Mouse (Mus musculus) frontal cortex, adult (tissue): ENCODE measurements at regions not wholly inside any gene's neighbourhood (a gene's known extent, or its start where the extent isn't known, plus 50 kb on each side); places are given as distances from the start of the nearest gene placed in this dataset.

ENCODE experiments used
- ATAC-seq: cut with Nextera tagmentation; 2 replicates; pipeline ENCODE4 v1.9.2; 2017; ENCODE audit warnings: mild to moderate bottlenecking, moderate library complexity, mixed read lengths; ENCODE audit not compliant: low TSS enrichment

DNA sequence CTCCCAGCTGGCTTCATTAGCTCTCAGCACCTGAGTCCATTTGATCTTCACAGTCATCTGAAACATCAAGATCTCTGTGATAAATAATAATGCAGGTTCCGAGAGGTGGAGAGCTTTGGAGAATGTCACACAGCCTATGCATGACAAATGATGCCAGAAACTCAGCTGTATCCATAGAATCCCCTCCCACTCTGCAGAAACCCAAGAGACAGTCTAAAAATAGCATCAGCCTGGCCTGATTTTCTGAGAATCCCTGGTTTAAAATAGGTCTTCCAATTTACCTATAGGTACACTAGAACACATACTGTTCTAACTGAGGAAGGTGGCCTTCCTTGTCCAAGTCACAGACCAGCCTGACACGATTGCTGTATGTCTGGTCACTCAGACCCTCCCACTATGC is 184.0 kb upstream of the B3gat1 start:
- peak; percentile 58 for ATAC-seq

DNA sequence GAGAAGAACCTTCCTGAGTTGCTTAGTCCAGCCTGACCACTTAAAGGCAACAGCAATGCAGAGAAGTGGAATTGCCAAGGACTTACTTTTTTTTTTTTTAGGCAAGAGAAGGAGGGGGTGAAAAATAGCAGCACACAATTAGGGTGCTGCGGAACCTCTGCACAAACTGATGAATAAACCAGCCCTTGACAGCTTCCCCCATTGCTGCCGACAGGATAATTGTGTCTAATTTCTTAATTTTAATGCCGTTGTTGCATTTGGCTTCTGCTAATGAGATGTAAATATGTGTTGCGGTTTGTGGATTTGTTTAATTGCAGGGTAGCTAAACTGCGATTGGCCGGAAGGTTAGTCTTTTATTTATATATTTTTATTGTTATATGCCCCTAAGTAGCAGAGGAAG is 157.5 kb upstream of the B3gat1 start:
- no peak for ATAC-seq

DNA sequence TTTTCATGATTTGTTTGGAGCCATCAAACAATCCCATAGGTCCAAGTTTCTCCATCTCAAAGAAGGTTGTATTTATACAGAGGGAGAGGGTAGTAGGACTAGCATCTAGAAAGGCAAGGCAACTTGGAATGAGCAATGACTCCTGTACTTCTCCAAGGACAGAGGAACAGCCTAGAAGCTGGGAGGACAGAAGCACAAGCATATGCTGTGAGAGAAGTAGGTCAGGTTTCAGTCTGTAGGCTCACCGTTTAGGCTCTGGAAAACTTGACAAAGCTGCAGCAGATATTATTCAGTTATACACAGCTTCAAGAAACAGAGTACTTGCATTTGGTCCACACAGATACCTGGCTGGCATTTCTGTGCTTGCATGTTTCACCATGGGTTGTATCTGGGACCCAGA is 131.5 kb upstream of the B3gat1 start:
- ATAC-seq, result peak; percentile 76

DNA sequence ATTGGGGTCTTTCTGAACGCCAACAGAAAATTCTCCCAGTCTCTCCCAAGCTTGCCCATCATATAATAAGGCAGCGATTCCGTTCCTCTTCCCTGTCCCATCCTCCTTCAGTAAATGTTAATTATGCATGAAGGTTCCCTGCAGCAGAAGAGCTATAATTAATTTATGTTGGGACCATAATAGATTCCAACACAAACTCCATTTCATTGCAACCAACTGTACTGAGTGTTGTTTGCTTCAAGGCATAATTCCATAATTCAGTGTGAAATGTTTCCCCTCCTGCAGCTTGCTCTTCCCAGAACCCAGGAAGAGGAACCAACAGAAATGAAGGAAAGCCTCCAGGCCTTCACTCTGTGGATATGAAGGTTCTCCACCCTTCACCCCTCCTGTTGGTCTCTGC is 129.0 kb upstream of the B3gat1 start:
- peak; percentile 85 for ATAC-seq

DNA sequence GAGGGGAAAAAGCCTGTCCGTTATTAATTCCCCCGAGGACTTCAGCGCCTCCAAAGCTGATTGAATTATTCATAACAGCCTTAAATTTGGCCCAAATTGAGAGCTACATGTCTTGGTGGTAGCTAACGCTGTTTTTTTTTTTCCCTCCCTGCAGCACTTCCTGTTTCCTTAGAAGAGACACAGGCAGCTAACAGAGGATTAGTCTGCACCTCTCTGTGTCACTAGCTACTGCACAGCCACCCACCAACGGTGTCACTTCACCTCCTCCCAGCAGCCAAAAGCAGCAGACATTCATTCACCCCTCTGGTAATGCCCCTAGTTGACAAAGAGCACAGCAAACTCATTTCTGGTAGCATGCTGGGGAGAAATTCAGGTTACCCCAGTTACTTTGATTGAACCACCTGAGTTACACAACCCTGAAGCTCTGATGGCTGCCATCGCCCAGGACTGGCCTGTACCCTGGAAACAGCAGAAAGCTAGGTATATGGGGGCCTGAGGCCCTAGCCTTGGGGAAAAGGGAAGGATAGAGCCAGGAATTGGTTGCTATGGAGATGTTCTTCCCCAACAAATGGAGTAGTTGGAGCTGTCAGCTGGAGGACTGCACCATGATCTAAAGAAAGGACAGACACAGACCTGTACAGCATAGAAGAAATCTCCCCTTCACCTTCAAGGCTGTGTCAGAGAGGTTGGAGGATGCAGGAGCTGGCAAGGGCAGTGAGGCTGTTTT is 121.7 kb upstream of the B3gat1 start:
- peak; percentile 85 for ATAC-seq

DNA sequence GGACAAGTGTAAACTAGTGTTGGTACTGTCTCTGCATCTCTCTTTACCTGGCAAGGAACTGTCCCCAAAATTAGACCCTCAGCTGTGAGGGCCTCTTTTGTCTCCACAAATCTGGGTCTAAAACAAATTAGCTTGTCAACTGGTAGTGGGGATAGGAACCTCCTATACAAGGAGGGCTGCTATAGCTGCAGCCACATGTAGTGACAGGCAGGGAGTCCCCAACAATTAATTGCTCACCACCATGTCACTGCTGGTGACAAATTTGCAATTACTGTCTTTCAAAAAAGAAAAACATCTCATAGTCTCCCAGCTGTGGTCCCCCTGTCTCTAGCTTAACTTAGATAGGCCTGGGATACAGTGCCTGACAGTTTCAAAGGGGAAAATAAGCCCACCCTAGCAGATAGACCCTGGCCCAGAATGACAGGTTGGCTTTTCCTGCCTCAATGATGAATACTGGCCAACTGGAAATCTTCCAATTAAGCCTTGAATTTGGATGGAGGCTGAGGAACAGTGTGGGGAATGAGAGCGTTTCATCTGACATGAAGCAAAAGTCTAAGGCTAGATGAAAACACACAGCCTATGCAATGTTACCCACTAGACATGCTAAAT is 110.6 kb upstream of the B3gat1 start:
- ATAC-seq, result no peak

DNA sequence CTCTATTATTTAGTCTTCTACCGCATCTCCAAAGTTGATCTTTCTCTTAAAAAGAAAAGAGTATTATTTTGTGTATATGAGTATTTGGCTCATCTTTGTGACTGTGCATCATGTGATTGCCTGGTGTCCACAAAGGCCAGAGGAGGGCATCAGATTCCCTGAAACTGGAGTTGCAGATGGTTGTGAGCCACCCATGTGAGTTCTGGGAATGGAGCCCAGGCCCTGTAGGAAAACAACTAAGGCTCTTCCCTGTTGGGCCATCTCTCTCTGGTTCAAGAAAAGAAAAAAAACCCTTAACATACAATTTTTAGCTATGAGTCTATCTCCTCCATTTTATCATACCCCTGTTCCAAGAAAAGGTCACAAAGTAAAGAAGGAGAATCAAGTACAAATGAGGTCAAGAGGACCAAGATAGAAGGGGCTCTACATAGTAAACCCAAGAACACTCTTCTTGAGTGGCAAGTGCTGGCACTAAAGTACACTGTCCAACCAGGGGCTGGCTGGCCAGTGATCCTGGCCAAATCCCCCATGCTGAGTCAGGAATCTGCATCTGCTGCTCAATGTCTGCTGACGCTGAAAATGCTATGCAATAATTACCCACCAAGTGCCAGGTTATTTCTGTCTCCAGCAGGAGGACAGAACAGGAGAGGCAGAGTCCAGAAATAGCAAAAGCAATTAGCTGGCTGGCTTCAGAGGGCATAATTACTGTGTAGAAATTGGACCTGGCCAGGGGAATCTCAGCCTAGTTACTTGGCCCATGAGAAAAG is 108.2 kb upstream of the B3gat1 start:
- peak; percentile 69 for ATAC-seq

DNA sequence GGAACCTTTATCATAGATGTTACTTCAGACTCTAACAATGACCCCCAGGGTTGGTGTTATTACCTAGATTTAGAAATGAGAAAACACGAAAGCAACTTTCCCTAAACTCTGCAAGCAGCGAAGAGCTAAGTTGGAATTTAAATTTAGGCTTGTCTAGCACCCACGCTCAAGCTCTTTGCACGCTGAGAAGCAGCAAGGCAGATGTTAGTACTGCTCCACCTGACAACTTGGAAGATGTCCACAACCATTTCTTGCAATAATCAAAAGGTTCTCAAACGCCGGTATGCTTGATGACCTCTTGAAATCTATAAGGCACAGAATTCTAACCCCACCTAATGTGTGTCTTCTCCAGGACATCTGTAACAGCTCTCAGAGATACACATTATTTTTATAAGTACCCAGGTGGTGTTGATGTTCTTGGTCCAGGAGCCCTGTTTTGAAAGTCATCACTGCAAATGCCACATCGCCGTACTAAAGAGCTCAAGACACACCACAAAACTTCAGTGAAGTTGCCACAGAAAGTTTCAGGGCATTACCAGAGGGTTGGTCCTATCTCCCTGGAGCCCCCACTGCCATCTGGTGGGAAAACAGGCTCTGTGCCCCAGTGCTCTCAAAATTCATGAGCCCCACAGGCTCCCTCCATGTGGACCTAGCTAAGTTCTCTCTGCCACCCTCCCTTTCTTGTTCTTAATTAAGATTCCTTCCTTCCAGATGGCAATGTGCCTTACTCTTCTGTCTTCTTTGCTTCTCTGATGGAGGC is 100.5 kb upstream of the B3gat1 start:
- ATAC-seq, result peak; percentile 85

DNA sequence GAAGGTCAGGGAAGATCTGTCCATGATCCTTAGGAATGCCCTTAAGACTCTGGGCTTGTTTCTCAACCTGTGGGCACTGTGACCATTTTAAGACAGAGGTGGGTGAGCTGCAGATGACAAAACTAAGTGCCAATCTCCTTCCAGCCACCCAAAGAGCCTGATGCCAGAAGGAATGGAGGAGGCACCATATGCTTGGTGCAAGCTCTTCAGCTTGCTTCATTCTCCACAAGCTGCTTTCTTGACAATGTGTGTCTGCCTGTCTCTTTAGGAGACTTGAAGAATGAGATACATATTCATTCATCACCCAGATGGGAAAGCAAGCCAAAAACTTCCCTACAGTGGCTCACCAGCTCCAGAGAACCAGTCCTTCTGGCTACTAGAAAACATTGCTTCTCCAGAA is 98.3 kb upstream of the B3gat1 start:
- ATAC-seq, result peak; percentile 79

DNA sequence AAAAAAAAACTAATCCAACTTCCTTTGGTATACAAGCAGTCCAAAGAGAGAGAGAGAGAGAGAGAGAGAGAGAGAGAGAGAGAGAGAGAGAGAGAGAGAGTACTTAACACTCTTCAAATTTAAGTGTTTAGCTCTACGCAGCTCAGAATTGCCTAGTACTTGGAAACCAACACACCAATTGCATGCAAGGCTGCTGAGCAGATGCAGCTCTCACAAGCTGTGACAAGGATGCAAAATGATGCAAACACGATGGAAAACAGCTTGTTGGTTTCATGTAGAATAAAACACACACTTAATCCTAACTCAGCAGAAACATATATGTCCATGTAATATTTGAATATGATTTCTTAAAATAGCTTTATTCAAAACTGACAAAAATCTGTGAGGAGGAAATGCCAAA is 94.9 kb upstream of the B3gat1 start:
- no peak for ATAC-seq

DNA sequence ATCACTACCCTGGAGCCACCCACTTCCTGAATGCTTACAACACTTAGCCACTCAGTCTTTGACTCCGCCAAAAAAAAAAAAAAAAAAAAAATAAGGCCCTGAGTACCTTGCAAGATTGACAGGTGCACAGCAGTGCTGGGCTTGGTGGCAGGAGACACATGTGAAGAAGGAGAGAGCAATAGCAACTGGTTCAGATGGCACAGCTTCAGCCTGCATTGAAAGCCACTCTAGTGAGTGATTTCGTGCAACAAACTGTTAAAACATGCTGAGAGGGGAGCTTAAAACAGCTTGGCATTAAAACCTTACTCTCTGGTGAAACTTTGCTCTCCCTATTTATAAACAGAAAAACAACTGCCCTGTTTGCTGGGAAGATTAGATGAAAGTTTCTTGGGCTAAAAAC is 91.2 kb upstream of the B3gat1 start:
- peak; percentile 52; the same call in 1 of the 2 replicates for ATAC-seq

DNA sequence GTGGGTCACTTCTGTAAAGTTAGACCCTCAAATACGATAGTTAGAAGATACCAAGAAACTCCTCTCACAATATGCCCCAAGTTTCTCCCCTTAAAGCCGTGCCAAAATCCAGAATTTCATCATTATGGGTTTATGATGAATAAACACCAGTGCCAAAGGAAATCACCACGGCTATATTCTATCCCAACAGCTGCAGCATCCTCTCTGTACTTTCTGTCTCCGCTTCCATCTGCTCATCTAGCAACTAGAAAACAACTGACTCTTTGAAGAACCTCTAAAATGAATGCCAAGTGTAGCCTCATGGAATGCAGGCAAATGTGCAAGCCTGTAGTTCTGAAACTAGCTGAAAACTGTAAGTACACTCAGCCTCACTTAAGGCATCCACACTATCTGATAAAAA is 90.7 kb upstream of the B3gat1 start:
- ATAC-seq, result peak; percentile 70

DNA sequence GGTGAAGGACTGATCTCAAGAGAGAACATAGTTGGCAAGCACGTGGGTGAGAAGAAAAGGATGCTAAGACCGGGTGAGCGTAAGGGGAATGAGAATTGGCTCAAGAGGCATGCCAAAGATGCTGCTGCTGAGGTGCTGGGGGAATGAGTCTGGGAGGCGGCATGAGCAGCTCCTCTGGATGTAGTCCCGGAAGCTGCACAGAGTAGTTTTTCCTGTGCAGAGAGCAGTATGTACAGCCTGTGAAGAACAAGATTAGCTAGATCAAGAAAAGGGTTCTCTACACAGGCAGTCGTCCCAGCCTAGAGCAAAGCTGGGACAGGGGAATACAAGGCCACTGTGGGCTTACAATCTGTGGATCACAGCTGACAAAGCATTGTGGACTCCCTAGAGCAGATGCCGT is 84.0 kb upstream of the B3gat1 start:
- ATAC-seq, result peak; percentile 97

DNA sequence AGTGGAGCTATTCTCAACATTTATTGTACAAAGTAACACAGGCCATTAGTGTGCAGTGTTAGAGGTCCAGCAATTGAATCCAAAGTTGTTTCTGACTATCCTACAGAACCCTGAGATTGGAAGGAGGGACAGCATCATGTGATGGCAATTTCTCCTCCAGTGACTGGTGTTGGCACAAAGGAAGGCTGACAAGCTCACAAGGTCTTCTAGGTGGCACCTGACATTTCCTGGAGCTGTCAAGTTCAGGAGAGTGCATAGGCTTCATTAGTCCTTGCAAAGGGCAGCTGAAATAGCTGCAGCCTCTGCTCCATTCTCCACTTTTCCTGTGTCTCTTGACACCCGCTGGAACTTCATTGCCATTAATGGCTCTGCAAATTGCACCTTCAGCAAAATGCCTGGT is 80.6 kb upstream of the B3gat1 start:
- no peak for ATAC-seq

DNA sequence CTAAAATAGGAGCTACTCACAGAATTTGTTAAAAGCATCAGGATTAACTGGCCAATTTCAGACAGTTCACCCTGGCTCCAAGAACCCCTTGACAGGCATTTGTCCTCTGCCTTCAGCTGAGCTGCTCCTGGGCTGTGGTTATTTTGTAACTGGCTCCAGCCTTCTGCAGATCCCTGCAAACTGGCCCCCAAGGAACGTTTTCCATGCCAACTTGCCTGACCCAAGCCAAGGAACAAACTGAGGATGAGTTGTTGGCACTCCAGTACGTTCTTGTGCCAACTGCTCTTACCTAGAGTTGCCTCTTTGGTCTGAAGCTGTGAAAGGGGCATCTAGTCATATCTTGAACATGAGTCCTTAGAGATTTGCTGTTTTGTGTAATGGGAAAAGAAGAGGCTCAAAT is 74.2 kb upstream of the B3gat1 start:
- no peak for ATAC-seq

DNA sequence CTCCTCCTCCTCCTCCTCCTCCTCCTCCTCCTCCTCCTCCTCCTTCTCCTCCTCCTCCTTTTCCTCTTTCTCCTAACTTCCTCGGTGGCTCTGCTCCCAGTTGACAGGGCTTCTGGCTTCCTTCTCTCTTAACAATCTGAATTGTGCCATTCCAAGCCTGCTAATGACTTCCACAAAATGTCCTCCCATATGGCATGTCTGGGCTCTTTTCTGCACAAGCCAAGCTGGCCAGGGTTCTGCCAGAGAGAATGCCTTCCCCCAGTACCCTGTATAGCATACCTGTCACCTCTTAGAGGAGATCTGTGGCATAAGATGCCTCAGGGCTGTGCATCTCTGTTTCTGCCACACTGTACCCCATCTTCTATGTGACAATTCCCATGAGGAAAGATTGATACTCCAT is 70.0 kb upstream of the B3gat1 start:
- 0 out of 2 replicates have a peak, but pooled peaks have one; percentile 23 for ATAC-seq

DNA sequence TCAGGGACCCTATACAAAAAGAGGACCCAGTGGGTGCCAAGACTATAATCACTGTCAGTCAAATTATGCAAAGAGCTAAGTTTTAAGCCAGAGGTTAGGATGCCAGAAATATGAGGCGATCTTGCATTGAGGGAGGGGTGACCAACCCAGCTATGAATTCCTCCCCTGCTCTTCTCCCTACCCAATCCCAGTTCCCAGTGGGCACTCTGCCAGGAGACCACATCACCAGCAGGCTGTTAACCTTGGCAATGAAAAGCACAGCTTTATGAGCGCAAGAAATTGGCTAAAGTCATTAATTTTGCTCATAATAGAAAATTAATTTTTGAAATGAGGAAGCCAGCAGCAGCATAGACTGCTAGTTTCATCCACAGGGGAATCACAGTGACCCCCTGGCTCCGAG is 65.7 kb upstream of the B3gat1 start:
- no peak for ATAC-seq

DNA sequence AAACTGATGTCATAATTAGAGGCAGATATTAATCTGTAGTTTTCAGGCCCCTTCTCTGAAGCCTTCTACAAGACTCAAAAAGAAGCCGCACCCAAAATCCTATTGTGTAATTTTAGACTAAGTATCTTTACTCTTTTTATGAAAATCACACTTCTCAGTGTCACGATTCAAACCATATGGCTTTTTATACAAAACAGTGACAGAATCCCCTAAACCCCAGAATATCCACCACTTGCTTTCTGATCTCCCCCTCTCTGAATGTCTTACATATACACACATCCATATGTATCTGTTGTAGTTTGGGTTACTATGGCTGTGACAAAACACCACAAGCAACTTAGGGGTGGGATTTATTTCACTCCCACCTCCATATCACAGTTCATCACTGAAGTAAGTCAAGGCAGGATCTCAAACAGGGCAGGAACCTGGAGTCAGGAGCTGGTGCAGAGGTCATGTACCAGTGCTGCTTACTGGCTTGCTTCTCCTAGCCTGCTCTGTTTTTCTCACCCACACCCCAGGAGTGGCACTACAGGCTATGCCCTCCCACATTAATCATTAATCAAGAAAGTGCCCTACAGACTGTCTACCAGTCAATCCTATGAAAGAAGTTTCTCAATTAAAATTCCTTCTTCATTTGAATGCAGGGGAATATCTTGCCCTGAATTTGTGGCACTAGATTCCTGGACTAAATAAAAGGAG is 59.3 kb upstream of the B3gat1 start:
- ATAC-seq, result peak; percentile 67

DNA sequence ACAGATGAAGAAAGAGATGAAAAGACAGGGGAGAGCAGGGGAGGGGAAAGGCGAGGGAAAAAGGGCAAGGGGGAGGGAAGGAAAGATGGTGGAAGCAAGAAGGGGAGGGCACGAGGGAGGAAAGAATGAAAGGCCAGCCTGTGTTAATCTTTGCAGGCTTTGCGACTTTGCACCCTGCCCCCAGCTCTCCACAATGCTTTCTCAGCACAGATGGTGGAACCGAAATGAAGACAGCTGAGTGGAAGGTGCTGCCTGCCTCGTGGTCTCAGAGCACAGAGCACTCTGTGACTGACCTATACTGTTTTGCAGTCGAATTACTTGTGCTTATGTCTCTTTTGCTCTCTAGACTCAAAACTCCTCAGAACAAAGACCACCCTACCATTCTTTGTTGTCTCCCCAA is 55.2 kb upstream of the B3gat1 start:
- ATAC-seq, result peak; percentile 87

DNA sequence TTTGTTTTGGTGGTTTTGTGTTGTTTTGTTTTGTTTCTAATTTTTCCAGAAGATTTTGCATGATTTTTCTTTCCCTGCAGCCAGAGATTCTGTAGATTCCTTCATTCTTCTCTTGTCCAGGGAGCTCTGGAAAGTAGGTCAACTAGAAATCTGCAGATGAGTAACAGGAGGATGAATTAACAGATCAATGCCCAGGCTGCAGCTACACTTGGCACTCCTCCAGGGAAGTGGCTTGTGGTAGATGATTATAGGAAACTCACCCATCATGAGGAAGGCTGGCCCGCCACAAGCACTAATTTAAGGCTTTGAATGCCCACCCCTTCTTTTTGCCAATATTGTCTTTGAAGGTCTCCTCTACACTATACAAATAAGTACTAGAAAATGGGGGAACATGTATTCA is 52.0 kb upstream of the B3gat1 start:
- ATAC-seq, result no peak
